Mouse (Mus musculus) kidney, adult 11 months (tissue): Measurements from ENCODE around the gene Zfp934.
"Not testable (repeated sequence)": the region's sequence is repeated elsewhere in the genome, so short reads cannot be mapped to it uniquely, and the experiment has no call there.

Experiments
- DNase-seq: peaks from one replicate; pipeline ENCODE4 v3.0.0; 2022

Gene Zfp934

GRCm38 (mm10) chr13:62571099-62571498, at the start of gene Zfp934:
Gene Zfp934 (minus strand): TSS chr13:62571199.
- DNase-seq, result not testable (repeated sequence)

- DNase-seq, result not testable (repeated sequence)
These were observed 46.5 kb upstream of the Zfp934 start for GRCm38 (mm10) chr13:62617449-62617848.

DNA sequence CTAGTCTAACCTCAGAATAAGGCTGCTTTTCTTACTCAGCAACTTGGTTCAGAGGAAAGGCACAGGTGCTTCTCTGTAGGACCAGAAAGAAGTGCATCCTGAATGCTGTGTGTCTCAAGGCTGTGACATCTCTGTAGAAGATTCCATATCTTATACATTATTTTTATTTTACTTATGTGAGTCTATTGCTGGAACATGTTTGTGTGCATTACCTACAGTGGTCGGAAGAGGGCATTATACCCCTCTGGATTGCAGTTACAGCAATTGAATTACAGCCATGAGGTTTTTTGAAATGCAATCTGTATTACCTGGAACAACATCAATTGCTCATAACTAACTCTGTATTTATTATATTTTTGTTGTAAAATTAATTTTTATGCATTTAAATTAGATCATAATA, 9.3 kb downstream of the Zfp934 start:
- DNase-seq, result not testable (repeated sequence)

GRCm38 (mm10) chr13:62558189-62559110, 12.5 kb downstream of the Zfp934 start, which contains the start of gene Zfp935:
Gene Zfp935 (minus strand): TSS chr13:62558511.
- peak; percentile 84 for DNase-seq

- not testable (repeated sequence) for DNase-seq
These were observed 40.9 kb downstream of the Zfp934 start for GRCm38 (mm10) chr13:62530129-62530528.

- DNase-seq, result not testable (repeated sequence)
These were observed 60.2 kb downstream of the Zfp934 start for GRCm38 (mm10) chr13:62510641-62511420.

- not testable (repeated sequence) for DNase-seq
These were observed 98.3 kb downstream of the Zfp934 start for GRCm38 (mm10) chr13:62472661-62473060.

DNA sequence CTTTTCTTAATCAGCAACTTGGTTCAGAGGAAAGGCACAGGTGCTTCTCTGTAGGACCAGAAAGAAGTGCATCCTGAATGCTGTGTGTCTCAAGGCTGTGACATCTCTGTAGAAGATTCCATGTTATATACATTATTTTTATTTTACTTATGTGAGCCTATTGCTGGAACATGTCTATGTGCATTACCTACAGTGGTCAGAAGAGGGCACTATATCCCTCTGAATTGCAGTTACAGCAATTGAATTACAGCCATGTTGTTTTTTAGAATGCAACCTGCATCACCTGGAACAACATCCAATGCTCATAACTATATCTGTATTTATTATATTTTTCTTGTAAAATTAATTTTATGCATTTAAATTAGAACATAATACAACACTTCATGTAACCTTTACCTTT, 101.1 kb downstream of the Zfp934 start:
- DNase-seq, result not testable (repeated sequence)

DNA sequence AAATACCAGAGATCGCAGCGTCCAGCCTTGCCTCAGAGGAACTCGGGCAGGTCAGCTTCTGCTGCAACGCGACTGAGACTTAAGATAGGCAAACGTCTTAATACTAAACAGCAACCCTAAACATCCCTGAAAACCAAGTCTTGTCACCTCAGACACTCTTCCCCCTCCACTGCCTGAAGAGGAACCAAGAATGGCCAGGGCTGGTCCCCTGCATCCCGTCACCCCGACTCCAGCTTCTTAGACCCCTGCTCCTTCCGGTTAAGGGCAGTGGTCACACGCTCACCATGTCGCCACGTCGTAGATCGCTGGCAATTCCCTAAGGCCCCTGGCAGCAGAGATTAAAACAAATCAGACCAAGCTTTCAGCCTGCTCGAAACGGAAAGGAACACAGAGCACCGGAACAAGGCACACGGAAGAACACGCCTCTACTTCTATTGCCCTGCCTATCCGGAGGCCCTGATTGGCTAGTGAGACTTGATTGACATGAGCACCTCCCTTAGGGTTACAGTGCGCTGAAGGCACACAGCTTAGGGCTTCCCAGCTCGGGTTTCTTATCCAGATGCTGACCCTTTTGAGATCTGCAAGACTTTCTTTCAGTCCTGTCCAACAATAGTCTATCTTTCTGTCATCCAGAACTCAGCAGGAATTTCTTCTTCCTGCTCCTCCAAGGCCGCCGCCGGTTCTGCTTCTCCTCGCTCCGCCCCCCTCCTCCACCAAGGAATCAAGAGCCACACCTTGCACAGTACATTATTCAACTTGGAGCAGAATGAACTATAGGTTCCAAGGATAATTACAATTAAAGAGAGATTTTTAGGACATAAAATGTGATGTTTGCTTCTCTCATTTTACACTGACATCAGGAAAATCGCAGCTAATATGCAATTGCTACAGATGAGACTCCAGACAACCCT, 104.3 kb downstream of the Zfp934 start, which contains the start of gene Gm49359:
Gene Gm49359 (minus strand): TSS at position 409 of the 911 bp plus-strand sequence.
- DNase-seq, result peak; percentile 90
